Mouse (Mus musculus): ENCODE results near the gene Olfr313. TPM values are rescaled to one million over a fixed set of nuclear protein-coding genes. Genes with fewer than 3 reads are reported as not detected.

Gene Olfr313
- not detected for total RNA-seq (2023)

DNA sequence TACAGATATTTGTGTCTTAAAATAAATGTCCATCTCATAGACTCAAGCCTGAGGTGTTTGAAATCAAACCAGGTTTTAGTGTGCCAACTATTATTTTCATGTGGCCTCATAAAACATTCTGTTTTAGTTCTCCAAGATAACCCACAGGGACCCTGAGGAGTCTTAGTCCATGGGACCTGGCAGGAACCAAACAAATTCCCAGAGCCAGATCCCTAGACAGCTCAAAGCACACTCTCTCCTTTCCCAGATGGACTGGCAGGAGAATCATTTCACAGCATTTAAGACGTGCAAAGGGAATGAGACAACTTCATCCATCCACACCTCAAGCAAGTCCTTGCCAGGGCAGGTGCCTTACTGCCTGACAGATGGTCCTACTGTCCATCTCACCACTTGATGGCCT, at the start of gene Olfr313:
Olfr313 (plus strand) TSS at position 301 of the 400 bp plus-strand sequence.

DNA sequence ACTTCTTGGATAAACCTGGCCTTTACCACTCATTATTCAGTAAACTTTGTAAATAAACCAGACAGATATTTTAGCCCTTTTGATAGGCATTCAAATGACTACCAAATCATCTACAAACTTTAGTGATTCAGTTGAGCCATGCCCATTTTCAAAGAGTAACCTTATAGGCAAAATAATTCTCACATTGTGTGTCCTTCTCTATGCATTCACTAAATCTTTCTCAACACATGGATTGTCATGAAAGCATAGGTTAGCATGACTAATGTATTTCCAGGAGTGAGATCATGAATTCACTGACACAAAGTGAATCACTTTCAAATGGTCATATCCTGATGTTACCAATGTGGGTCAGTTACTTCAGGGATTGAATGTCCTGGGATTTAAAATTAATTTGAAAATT, 41.9 kb upstream of the Olfr313 start, which contains the start of gene Olfr315:
Olfr315 (plus strand) TSS at position 301 of the 400 bp plus-strand sequence.

DNA sequence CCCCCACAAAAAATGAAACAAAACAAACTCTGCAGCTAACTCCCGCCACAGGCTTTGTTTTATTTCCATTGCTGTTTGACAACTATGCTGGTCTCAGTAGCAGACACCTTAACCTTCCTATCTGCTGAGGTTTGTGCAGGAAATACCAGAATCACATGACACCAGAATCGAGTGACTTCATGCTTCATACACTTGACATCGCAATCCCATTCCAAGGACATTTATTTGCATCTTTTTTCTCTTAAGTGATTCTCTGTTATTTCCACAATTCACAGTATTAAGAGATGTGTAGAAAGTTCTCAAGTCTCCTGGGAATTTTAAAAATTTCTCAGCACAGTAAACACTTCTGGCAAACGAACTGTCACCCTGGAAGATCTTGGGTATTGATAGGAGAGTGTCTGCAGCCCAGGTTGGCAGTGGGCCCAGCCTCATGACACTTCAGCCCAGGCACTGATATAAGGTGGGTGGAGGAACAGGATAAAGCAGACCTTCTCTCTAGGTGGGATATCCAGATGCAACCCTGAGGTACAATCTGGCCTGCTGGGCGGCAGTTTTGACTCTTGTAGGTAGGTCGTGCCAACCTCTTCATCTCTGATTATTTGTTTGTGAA, 32.2 kb upstream of the Olfr313 start, which contains the start of gene Olfr314:
Olfr314 (plus strand) TSS at position 473 of the 610 bp plus-strand sequence.

DNA sequence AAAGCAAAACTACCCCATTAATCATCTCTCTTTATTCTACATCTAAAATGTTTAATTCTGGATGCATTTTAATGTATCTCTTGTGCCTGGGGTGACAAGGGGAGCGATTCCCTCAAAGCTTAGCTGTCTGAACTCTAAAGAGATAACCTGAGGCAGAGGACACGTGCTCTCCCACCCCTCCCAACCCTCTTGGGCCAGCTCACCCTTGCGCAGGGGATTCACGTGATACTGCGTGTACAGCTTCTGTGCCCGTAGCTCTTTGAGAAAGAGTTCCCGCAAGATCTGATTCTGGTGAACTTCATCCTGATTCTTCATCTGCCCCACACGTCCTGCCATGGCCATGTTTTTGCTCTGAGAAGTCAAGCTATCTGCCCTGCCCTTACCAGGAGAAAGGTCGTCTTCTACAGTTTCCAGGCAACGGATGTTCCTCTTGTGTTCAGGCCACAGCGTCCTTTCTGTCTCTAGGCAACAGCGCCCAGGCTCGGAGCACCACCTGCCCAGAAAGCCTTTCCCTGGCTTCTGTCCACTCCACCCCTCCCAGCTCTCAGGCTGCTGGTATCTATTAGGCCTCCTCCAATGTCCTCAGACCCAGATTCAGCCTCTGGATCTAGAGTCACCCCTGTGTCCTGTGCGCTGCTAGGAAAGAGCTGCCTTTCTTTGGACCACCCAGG, 13.1 kb upstream of the Olfr313 start, which contains the start of gene Fam183b:
Fam183b (minus strand) TSS at position 403 of the 671 bp plus-strand sequence.

DNA sequence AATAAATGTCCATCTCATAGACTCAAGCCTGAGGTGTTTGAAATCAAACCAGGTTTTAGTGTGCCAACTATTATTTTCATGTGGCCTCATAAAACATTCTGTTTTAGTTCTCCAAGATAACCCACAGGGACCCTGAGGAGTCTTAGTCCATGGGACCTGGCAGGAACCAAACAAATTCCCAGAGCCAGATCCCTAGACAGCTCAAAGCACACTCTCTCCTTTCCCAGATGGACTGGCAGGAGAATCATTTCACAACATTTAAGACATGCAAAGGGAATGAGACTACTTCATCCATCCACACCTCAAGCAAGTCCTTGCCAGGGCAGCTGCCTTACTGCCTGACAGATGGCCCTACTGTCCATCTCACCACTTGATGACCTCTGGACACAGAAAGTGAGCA, 14.1 kb downstream of the Olfr313 start, which contains the start of gene Olfr312:
Olfr312 (plus strand) TSS at position 301 of the 400 bp plus-strand sequence.

GRCm38 (mm10) chr11:58838951-58839350, 24.2 kb downstream of the Olfr313 start, which contains the start of gene Olfr311:
TSS of gene Olfr311 (plus strand) at chr11:58839251.

GRCm38 (mm10) chr11:58846919-58847461, 32.2 kb downstream of the Olfr313 start, which contains the start of gene Gm12258:
TSS of gene Gm12258 (plus strand) at chr11:58847158.

GRCm38 (mm10) chr11:58867039-58867953, 52.5 kb downstream of the Olfr313 start, which contains the start of gene 2810021J22Rik:
TSS of gene 2810021J22Rik (plus strand) at chr11:58867216.

Other genes starting within 250 kb of the Olfr313 start
- gene Olfr224, start 244.4 kb upstream of the Olfr313 start, total RNA-seq (2023), result not detected
- gene Olfr325, start 237.3 kb upstream of the Olfr313 start, total RNA-seq (2023), result not detected
- not detected for gene Olfr324, start 219.9 kb upstream of the Olfr313 start, total RNA-seq (2023)
- not detected for gene 2210407C18Rik, start 198.9 kb upstream of the Olfr313 start, total RNA-seq (2023)
- gene Olfr323, start 184.5 kb upstream of the Olfr313 start, total RNA-seq (2023), result not detected
- gene Trim58, start 174.5 kb upstream of the Olfr313 start, total RNA-seq (2023), result not detected
- gene Olfr322, start 156.2 kb upstream of the Olfr313 start, total RNA-seq (2023), result not detected
- gene Olfr320, start 133.9 kb upstream of the Olfr313 start, total RNA-seq (2023), result not detected
- not detected for gene Olfr319, start 115.8 kb upstream of the Olfr313 start, total RNA-seq (2023)
- gene Olfr318, start 91.0 kb upstream of the Olfr313 start, total RNA-seq (2023), result under 1 TPM; 0.67 to 0.86 TPM
- gene Olfr317, start 75.8 kb upstream of the Olfr313 start, total RNA-seq (2023), result not detected
- not detected for gene Olfr316, start 62.3 kb upstream of the Olfr313 start, total RNA-seq (2023)
- gene Olfr315, start 41.8 kb upstream of the Olfr313 start, total RNA-seq (2023), result not detected
- gene Olfr314, start 32.0 kb upstream of the Olfr313 start, total RNA-seq (2023), result not detected
- not detected for gene Fam183b, start 13.0 kb upstream of the Olfr313 start, total RNA-seq (2023)
- gene Olfr312, start 14.2 kb downstream of the Olfr313 start, total RNA-seq (2023), result not detected
- not detected for gene Olfr311, start 24.3 kb downstream of the Olfr313 start, total RNA-seq (2023)
- gene Gm12258, start 32.2 kb downstream of the Olfr313 start, total RNA-seq (2023), result 10 to 100 TPM in 1 of 2 experiments, 1 to 10 TPM in 1; 5.7 to 14.9 TPM
- gene 2810021J22Rik, start 52.2 kb downstream of the Olfr313 start, total RNA-seq (2023), result 10 to 100 TPM in 1 of 2 experiments, 1 to 10 TPM in 1; 8.1 to 10.5 TPM
- gene Zfp39, start 89.2 kb downstream of the Olfr313 start, total RNA-seq (2023), result 10 to 100 TPM; 14.8 to 18.2 TPM
- gene Btnl10, start 102.9 kb downstream of the Olfr313 start, total RNA-seq (2023), result not detected
- gene Rnf187, start 123.9 kb downstream of the Olfr313 start, total RNA-seq (2023), result 100 to 1,000 TPM; 126 to 142 TPM
- gene Hist3h2ba, start 133.9 kb downstream of the Olfr313 start, total RNA-seq (2023), result 10 to 100 TPM; 15.2 to 21.8 TPM
- gene Hist3h2a, start 139.7 kb downstream of the Olfr313 start, total RNA-seq (2023), result 10 to 100 TPM; 60.7 to 79.3 TPM
- under 1 TPM; 0.21 to 0.35 TPM for gene Trim17, start 139.7 kb downstream of the Olfr313 start, total RNA-seq (2023)
- gene Trim11, start 163.1 kb downstream of the Olfr313 start, total RNA-seq (2023), result 100 to 1,000 TPM; 115 to 117 TPM

Measured in B cell, adult 67 days (primary cell).